Comparison of ENCODE assay signal across 9 mouse cellular contexts in genomic region chr14:55098067-55098466, GRCm38 (mm10). TPM values are rescaled to one million over a fixed set of nuclear protein-coding genes. Genes with fewer than 3 reads are reported as not detected.
A peak's percentile ranks its signal among the peaks of the same experiment; 100 is the strongest.
DNase-seq lines count a peak whose midpoint lies in the region; ATAC-seq and TF ChIP-seq lines count a peak whose summit lies in the region.
"Had no signal": no experiment of that assay in that cellular context is flagged by ENCODE, and none has a peak within 500 bp of the region (broad histone marks: within the 10 kb centered on the region; RNA-seq: fewer than 3 reads in every experiment).

No protein-coding gene starts in this region.

- no peak overlapping the region for H3K4me3 ChIP-seq in forebrain, embryonic 15.5 days
- H3K4me3 ChIP-seq in forebrain, embryonic 13.5 days: no peak overlapping the region
- H3K4me3 ChIP-seq in hindbrain, embryonic 15.5 days: no peak overlapping the region
- H3K4me3 ChIP-seq in macrophage (ENCODE audit: inconsistent target): no peak overlapping the region
- H3K4me3 ChIP-seq: limb, embryonic 12.5 days had no signal

- peak; percentile 29 to 31 for DNase-seq in B cell, adult 2 months
- peak; percentile 81 for DNase-seq in brain, embryonic 14.5 days (ENCODE audit: low read depth)
- peak; percentile 68 for DNase-seq in thymus, postnatal 14 days
- no peak for DNase-seq in layer of hippocampus, adult 9-10 months (ENCODE audit: low spot score)

- no peak for ATAC-seq in forebrain, embryonic 15.5 days (replicated peaks)
- no peak for ATAC-seq in forebrain, embryonic 13.5 days
- ATAC-seq in hindbrain, embryonic 15.5 days (ENCODE audit: low FRiP score, low read depth): no peak

- no peak overlapping the region for H3K4me2 ChIP-seq in forebrain, embryonic 15.5 days (replicated peaks)
- no peak overlapping the region for H3K4me2 ChIP-seq in forebrain, embryonic 13.5 days
- no peak overlapping the region for H3K4me2 ChIP-seq in hindbrain, embryonic 15.5 days
- H3K4me2 ChIP-seq: limb, embryonic 12.5 days had no signal

- peaks cover 8% of the 10 kb centered on the region for H3K36me3 ChIP-seq in forebrain, embryonic 15.5 days
- peaks cover 25% of the 10 kb centered on the region for H3K36me3 ChIP-seq in forebrain, embryonic 13.5 days (ENCODE audit: poor library complexity, severe bottlenecking)
- no peaks in the 10 kb centered on the region; the same call in 1 of the 2 replicates for H3K36me3 ChIP-seq in hindbrain, embryonic 15.5 days
- H3K36me3 ChIP-seq in macrophage (ENCODE audit: inconsistent target): peaks cover 49% of the 10 kb centered on the region

- 0 out of 2 replicates have a peak overlapping the region, but pooled peaks have one; percentile 25 for H3K27ac ChIP-seq in forebrain, embryonic 15.5 days (replicated peaks)
- H3K27ac ChIP-seq in forebrain, embryonic 13.5 days: no peak overlapping the region
- peak overlapping the region; percentile 41 for H3K27ac ChIP-seq in hindbrain, embryonic 15.5 days (replicated peaks)
- peak overlapping the region; percentile 51 for H3K27ac ChIP-seq in macrophage
- H3K27ac ChIP-seq: limb, embryonic 12.5 days had no signal

- TF ChIP-seq POLR2A in brain, embryonic 14.5 days (IDR thresholded peaks at IDR 0.05; ENCODE audit: borderline replicate concordance, extremely low read depth, insufficient read depth, insufficient read length, poor library complexity, severe bottlenecking): no peak

- WGBS in forebrain, embryonic 15.5 days: 61% methylated on average over 4 of the region's 4 CpGs
- 63% methylated on average over 4 of the region's 4 CpGs for WGBS in forebrain, embryonic 13.5 days
- 63% methylated on average over 4 of the region's 4 CpGs for WGBS in hindbrain, embryonic 15.5 days
- 42% methylated on average over 4 of the region's 4 CpGs for whole genome bisulfite sequencing in macrophage (ENCODE audit: missing documents)

- TF ChIP-seq CTCF in brain, embryonic 14.5 days (IDR thresholded peaks at IDR 0.05; ENCODE audit: borderline replicate concordance, extremely low read depth, insufficient read depth, insufficient read length): peak; percentile 78

- no peaks in the 10 kb centered on the region for H3K79me2 ChIP-seq in macrophage (ENCODE audit: inconsistent target)

- H3K9me3 ChIP-seq in forebrain, embryonic 15.5 days: no peaks in the 10 kb centered on the region
- no peaks in the 10 kb centered on the region for H3K9me3 ChIP-seq in forebrain, embryonic 13.5 days (replicated peaks)
- no peaks in the 10 kb centered on the region for H3K9me3 ChIP-seq in hindbrain, embryonic 15.5 days
- H3K9me3 ChIP-seq: limb, embryonic 12.5 days had no signal

- peaks cover 39% of the 10 kb centered on the region for H3K4me1 ChIP-seq in forebrain, embryonic 15.5 days
- peaks cover 31% of the 10 kb centered on the region for H3K4me1 ChIP-seq in forebrain, embryonic 13.5 days
- H3K4me1 ChIP-seq in hindbrain, embryonic 15.5 days (replicated peaks): peaks cover 36% of the 10 kb centered on the region

- no peak overlapping the region for H3K9ac ChIP-seq in forebrain, embryonic 15.5 days (replicated peaks)
- no peak overlapping the region for H3K9ac ChIP-seq in forebrain, embryonic 13.5 days
- no peak overlapping the region for H3K9ac ChIP-seq in hindbrain, embryonic 15.5 days
- H3K9ac ChIP-seq: limb, embryonic 12.5 days had no signal

- H3K27me3 ChIP-seq in forebrain, embryonic 15.5 days: no peaks in the 10 kb centered on the region
- no peaks in the 10 kb centered on the region for H3K27me3 ChIP-seq in forebrain, embryonic 13.5 days
- no peaks in the 10 kb centered on the region for H3K27me3 ChIP-seq in hindbrain, embryonic 15.5 days

RNA-seq across cellular contexts. Expression of gene Thtpa, which starts 3.5 kb away (rescaled TPM):
- polyA plus RNA-seq in forebrain, embryonic 15.5 days (2015; fragmentation: Nextera tagmentation; extraction: Ambion mirVana): 52.2 and 52.3 TPM in 2 replicates
- polyA plus RNA-seq in forebrain, embryonic 13.5 days (2015; fragmentation: Nextera tagmentation; extraction: Ambion mirVana): 39.0 and 42.0 TPM in 2 replicates
- polyA plus RNA-seq in brain, embryonic 14.5 days (2012; rRNA removed): 13.5 and 18.3 TPM in 2 replicates
- 29.4 and 32.6 TPM in 2 replicates for polyA plus RNA-seq in hindbrain, embryonic 15.5 days (2015; fragmentation: Nextera tagmentation; extraction: Ambion mirVana)
- total RNA-seq in macrophage (2018; cell fraction: chromatin; rRNA removed): 1 to 10 TPM in 22 of 26 experiments, under 1 TPM in 4; 0.55 to 7.5 (median 1.6) TPM
- 1 to 10 TPM; 2.7 to 9.8 (median 4.9) TPM for total RNA-seq in macrophage (2018; cell fraction: cytosol; rRNA removed)
- total RNA-seq in macrophage (2018; cell fraction: nucleus; rRNA removed): 10 to 100 TPM in 2 of 26 experiments, 1 to 10 TPM in 24; 1.6 to 11.4 (median 3.7) TPM
- 6.1 to 8.7 TPM (median 8.1 TPM) in 3 replicates for polyA plus RNA-seq in macrophage (2018)

RNA-seq across cellular contexts. Expression of gene Zfhx2, which starts 5.9 kb away (rescaled TPM):
- 27.4 and 30.6 TPM in 2 replicates for polyA plus RNA-seq in forebrain, embryonic 15.5 days (2015; fragmentation: Nextera tagmentation; extraction: Ambion mirVana)
- 26.7 and 28.0 TPM in 2 replicates for polyA plus RNA-seq in forebrain, embryonic 13.5 days (2015; fragmentation: Nextera tagmentation; extraction: Ambion mirVana)
- polyA plus RNA-seq in brain, embryonic 14.5 days (2012; rRNA removed): 10.4 and 34.9 TPM in 2 replicates
- 24.0 and 24.9 TPM in 2 replicates for polyA plus RNA-seq in hindbrain, embryonic 15.5 days (2015; fragmentation: Nextera tagmentation; extraction: Ambion mirVana)
- 10 to 100 TPM; 14.8 to 51.9 (median 22.9) TPM for total RNA-seq in macrophage (2018; cell fraction: chromatin; rRNA removed)
- 1 to 10 TPM; 2.6 to 6.2 (median 3.8) TPM for total RNA-seq in macrophage (2018; cell fraction: cytosol; rRNA removed)
- 10 to 100 TPM in 21 of 26 experiments, 1 to 10 TPM in 5; 6.8 to 37.1 (median 13.6) TPM for total RNA-seq in macrophage (2018; cell fraction: nucleus; rRNA removed)
- polyA plus RNA-seq in macrophage (2018): 2.1 to 2.9 TPM (median 2.7 TPM) in 3 replicates

RNA-seq across cellular contexts. Expression of gene Ap1g2, which starts 8.3 kb away (rescaled TPM):
- polyA plus RNA-seq in forebrain, embryonic 15.5 days (2015; fragmentation: Nextera tagmentation; extraction: Ambion mirVana): 11.4 and 13.0 TPM in 2 replicates
- 9.7 and 9.8 TPM in 2 replicates for polyA plus RNA-seq in forebrain, embryonic 13.5 days (2015; fragmentation: Nextera tagmentation; extraction: Ambion mirVana)
- polyA plus RNA-seq in brain, embryonic 14.5 days (2012; rRNA removed): 13.6 and 20.6 TPM in 2 replicates
- polyA plus RNA-seq in hindbrain, embryonic 15.5 days (2015; fragmentation: Nextera tagmentation; extraction: Ambion mirVana): 7.3 and 7.9 TPM in 2 replicates
- total RNA-seq in macrophage (2018; cell fraction: chromatin; rRNA removed): 100 to 1,000 TPM in 18 of 26 experiments, 10 to 100 TPM in 8; 70.1 to 188 (median 129) TPM
- total RNA-seq in macrophage (2018; cell fraction: cytosol; rRNA removed): 10 to 100 TPM; 24.0 to 43.2 (median 31.6) TPM
- total RNA-seq in macrophage (2018; cell fraction: nucleus; rRNA removed): 100 to 1,000 TPM in 9 of 26 experiments, 10 to 100 TPM in 17; 38.0 to 144 (median 85.2) TPM
- polyA plus RNA-seq in macrophage (2018): 18.1 to 20.8 TPM (median 18.4 TPM) in 3 replicates

RNA-seq across cellular contexts. Expression of gene Jph4, which starts 18.7 kb away (rescaled TPM):
- 37.4 and 38.3 TPM in 2 replicates for polyA plus RNA-seq in forebrain, embryonic 15.5 days (2015; fragmentation: Nextera tagmentation; extraction: Ambion mirVana)
- polyA plus RNA-seq in forebrain, embryonic 13.5 days (2015; fragmentation: Nextera tagmentation; extraction: Ambion mirVana): 17.5 and 17.7 TPM in 2 replicates
- polyA plus RNA-seq in brain, embryonic 14.5 days (2012; rRNA removed): 147 and 155 TPM in 2 replicates
- polyA plus RNA-seq in hindbrain, embryonic 15.5 days (2015; fragmentation: Nextera tagmentation; extraction: Ambion mirVana): 33.6 and 40.7 TPM in 2 replicates
- under 1 TPM in 1 of 26 experiments, not detected in 25; 0.19 TPM for total RNA-seq in macrophage (2018; cell fraction: chromatin; rRNA removed)
- total RNA-seq in macrophage (2018; cell fraction: cytosol; rRNA removed): under 1 TPM in 3 of 26 experiments, not detected in 23; under 0.01 to 0.10 (median 0.04) TPM
- not detected for total RNA-seq in macrophage (2018; cell fraction: nucleus; rRNA removed)
- polyA plus RNA-seq in macrophage (2018): 0.05 TPM in 1 of 3 replicates, not detected in the others
